Mouse (Mus musculus): ENCODE measurements around the gene Dcpp3. TPM values are rescaled to one million over a fixed set of nuclear protein-coding genes. Genes with fewer than 3 reads are reported as not detected.
"Not testable (repeated sequence)": the region's sequence is repeated elsewhere in the genome, so short reads cannot be mapped to it uniquely, and the experiment has no call there.

Dcpp3 gene
- not detected for polyA plus RNA-seq (2012; fragmentation: generic; extraction: Trizol)
- long read RNA-seq, experiment 1, result 0 reads
- long read RNA-seq, experiment 2, result 0 reads

GRCm38 (mm10) chr17:23917158-23917557 lies at the start of gene Dcpp3:
TSS of gene Dcpp3 (plus strand) at chr17:23917458.
- not testable (repeated sequence) for H3K27me3 ChIP-seq (ENCODE audit: control insufficient read depth, insufficient read depth, insufficient read length); H3K79me3 ChIP-seq (ENCODE audit: low read depth); H3K4me3 ChIP-seq (ENCODE audit: insufficient read depth, poor library complexity, severe bottlenecking); H3K79me2 ChIP-seq (ENCODE audit: control insufficient read depth, insufficient read depth); H3ac ChIP-seq (ENCODE audit: control insufficient read depth, insufficient read length, low read depth); H3K36me3 ChIP-seq (ENCODE audit: control insufficient read depth, insufficient read depth)

- Histone ChIP-seq H3K4me3 (ENCODE audit: insufficient read depth, poor library complexity, severe bottlenecking) (no peak within 1 kb of the TSS), H3ac (ENCODE audit: control insufficient read depth, insufficient read length, low read depth) (no peak within 1 kb of the TSS), H3K27me3 (ENCODE audit: control insufficient read depth, insufficient read depth, insufficient read length) (peaks cover 16% of the 10 kb centered on the region), H3K36me3 (ENCODE audit: control insufficient read depth, insufficient read depth) (no peaks in the 10 kb centered on the region), H3K79me2 (ENCODE audit: control insufficient read depth, insufficient read depth) (no peaks in the 10 kb centered on the region), H3K79me3 (ENCODE audit: low read depth) (no peaks in the 10 kb centered on the region)
- TF ChIP-seq FOSL1 (IDR thresholded peaks at IDR 0.05; ENCODE audit: insufficient read depth, low read length, poor library complexity, severe bottlenecking) (no peak), USF1 (IDR thresholded peaks at IDR 0.05; ENCODE audit: low read depth) (no peak), MAX (IDR thresholded peaks at IDR 0.05) (no peak), CTCF (IDR thresholded peaks at IDR 0.05; ENCODE audit: control insufficient read depth, insufficient read depth, insufficient read length) (no peak), CEBPB (IDR thresholded peaks at IDR 0.05; ENCODE audit: low read depth) (no peak), MYOG (IDR thresholded peaks at IDR 0.05; ENCODE audit: control insufficient read depth, extremely low read depth, insufficient read length) (no peak), MYOD1 (IDR thresholded peaks at IDR 0.05; ENCODE audit: control insufficient read depth, insufficient read length, low read depth) (no peak)
Observed at GRCm38 (mm10) chr17:23867756-23868155, 49.5 kb upstream of the Dcpp3 start, which contains the start of gene Prss21. TSS of gene Prss21 (plus strand) at chr17:23868056.

- no peaks in the 10 kb centered on the region for H3K36me3 ChIP-seq (ENCODE audit: control insufficient read depth, insufficient read depth)
- peaks cover 16% of the 10 kb centered on the region for H3K27me3 ChIP-seq (ENCODE audit: control insufficient read depth, insufficient read depth, insufficient read length)
- no peaks in the 10 kb centered on the region for H3K79me3 ChIP-seq (ENCODE audit: low read depth)
- no peak for TF ChIP-seq MYOD1 (IDR thresholded peaks at IDR 0.05; ENCODE audit: control insufficient read depth, insufficient read length, low read depth)
- no peak for TF ChIP-seq FOSL1 (IDR thresholded peaks at IDR 0.05; ENCODE audit: insufficient read depth, low read length, poor library complexity, severe bottlenecking)
- TF ChIP-seq CEBPB (IDR thresholded peaks at IDR 0.05; ENCODE audit: low read depth), result no peak
- TF ChIP-seq USF1 (IDR thresholded peaks at IDR 0.05; ENCODE audit: low read depth), result no peak
- no peak for TF ChIP-seq MAX (IDR thresholded peaks at IDR 0.05)
- no peak for TF ChIP-seq MYOG (IDR thresholded peaks at IDR 0.05; ENCODE audit: control insufficient read depth, extremely low read depth, insufficient read length)
- TF ChIP-seq CTCF (IDR thresholded peaks at IDR 0.05; ENCODE audit: control insufficient read depth, insufficient read depth, insufficient read length), result no peak
- H3K79me2 ChIP-seq (ENCODE audit: control insufficient read depth, insufficient read depth), result no peaks in the 10 kb centered on the region
- H3ac ChIP-seq (ENCODE audit: control insufficient read depth, insufficient read length, low read depth), result no peak overlapping the region
- no peak overlapping the region for H3K4me3 ChIP-seq (ENCODE audit: insufficient read depth, poor library complexity, severe bottlenecking)
Observed at GRCm38 (mm10) chr17:23868513-23868912, 48.7 kb upstream of the Dcpp3 start.

GRCm38 (mm10) chr17:23873884-23874856 lies 43.1 kb upstream of the Dcpp3 start:
- Histone ChIP-seq H3K79me2 (ENCODE audit: control insufficient read depth, insufficient read depth) (no peaks in the 10 kb centered on the region), H3K36me3 (ENCODE audit: control insufficient read depth, insufficient read depth) (no peaks in the 10 kb centered on the region), H3ac (ENCODE audit: control insufficient read depth, insufficient read length, low read depth) (no peak overlapping the region), H3K27me3 (ENCODE audit: control insufficient read depth, insufficient read depth, insufficient read length) (peaks cover 27% of the 10 kb centered on the region), H3K4me3 (ENCODE audit: insufficient read depth, poor library complexity, severe bottlenecking) (no peak overlapping the region), H3K79me3 (ENCODE audit: low read depth) (no peaks in the 10 kb centered on the region)
- TF ChIP-seq CEBPB (IDR thresholded peaks at IDR 0.05; ENCODE audit: low read depth) (no peak), CTCF (IDR thresholded peaks at IDR 0.05; ENCODE audit: control insufficient read depth, insufficient read depth, insufficient read length) (peak; percentile 42)

- Histone ChIP-seq H3K4me3 (ENCODE audit: insufficient read depth, poor library complexity, severe bottlenecking) (no peak overlapping the region), H3K79me2 (ENCODE audit: control insufficient read depth, insufficient read depth) (no peaks in the 10 kb centered on the region), H3K36me3 (ENCODE audit: control insufficient read depth, insufficient read depth) (no peaks in the 10 kb centered on the region), H3K27me3 (ENCODE audit: control insufficient read depth, insufficient read depth, insufficient read length) (peaks cover 22% of the 10 kb centered on the region), H3K79me3 (ENCODE audit: low read depth) (no peaks in the 10 kb centered on the region), H3ac (ENCODE audit: control insufficient read depth, insufficient read length, low read depth) (no peak overlapping the region)
- TF ChIP-seq CEBPB (IDR thresholded peaks at IDR 0.05; ENCODE audit: low read depth) (no peak), MYOD1 (IDR thresholded peaks at IDR 0.05; ENCODE audit: control insufficient read depth, insufficient read length, low read depth) (no peak), USF1 (IDR thresholded peaks at IDR 0.05; ENCODE audit: low read depth) (no peak), CTCF (IDR thresholded peaks at IDR 0.05; ENCODE audit: control insufficient read depth, insufficient read depth, insufficient read length) (no peak), FOSL1 (IDR thresholded peaks at IDR 0.05; ENCODE audit: insufficient read depth, low read length, poor library complexity, severe bottlenecking) (no peak), MAX (IDR thresholded peaks at IDR 0.05) (no peak), MYOG (IDR thresholded peaks at IDR 0.05; ENCODE audit: control insufficient read depth, extremely low read depth, insufficient read length) (no peak)
Observed at GRCm38 (mm10) chr17:23876741-23877140, 40.5 kb upstream of the Dcpp3 start.

GRCm38 (mm10) chr17:23877166-23877565 lies 40.1 kb upstream of the Dcpp3 start:
- TF ChIP-seq MYOG (IDR thresholded peaks at IDR 0.05; ENCODE audit: control insufficient read depth, extremely low read depth, insufficient read length), result no peak
- no peak for TF ChIP-seq CEBPB (IDR thresholded peaks at IDR 0.05; ENCODE audit: low read depth)
- TF ChIP-seq FOSL1 (IDR thresholded peaks at IDR 0.05; ENCODE audit: insufficient read depth, low read length, poor library complexity, severe bottlenecking), result no peak
- TF ChIP-seq USF1 (IDR thresholded peaks at IDR 0.05; ENCODE audit: low read depth), result no peak
- no peak for TF ChIP-seq MAX (IDR thresholded peaks at IDR 0.05)
- TF ChIP-seq CTCF (IDR thresholded peaks at IDR 0.05; ENCODE audit: control insufficient read depth, insufficient read depth, insufficient read length), result no peak
- no peak for TF ChIP-seq MYOD1 (IDR thresholded peaks at IDR 0.05; ENCODE audit: control insufficient read depth, insufficient read length, low read depth)
- no peaks in the 10 kb centered on the region for H3K79me3 ChIP-seq (ENCODE audit: low read depth)
- H3K36me3 ChIP-seq (ENCODE audit: control insufficient read depth, insufficient read depth), result no peaks in the 10 kb centered on the region
- no peak overlapping the region for H3ac ChIP-seq (ENCODE audit: control insufficient read depth, insufficient read length, low read depth)
- H3K79me2 ChIP-seq (ENCODE audit: control insufficient read depth, insufficient read depth), result no peaks in the 10 kb centered on the region
- peaks cover 19% of the 10 kb centered on the region for H3K27me3 ChIP-seq (ENCODE audit: control insufficient read depth, insufficient read depth, insufficient read length)
- no peak overlapping the region for H3K4me3 ChIP-seq (ENCODE audit: insufficient read depth, poor library complexity, severe bottlenecking)

- H3K27me3 ChIP-seq (ENCODE audit: control insufficient read depth, insufficient read depth, insufficient read length), result peaks cover 19% of the 10 kb centered on the region
- H3ac ChIP-seq (ENCODE audit: control insufficient read depth, insufficient read length, low read depth), result not testable (repeated sequence)
Observed at GRCm38 (mm10) chr17:23880576-23880975, 36.7 kb upstream of the Dcpp3 start, which contains the start of the genes Dcpp1 and Dcpp2. TSS of gene Dcpp1 (plus strand) at chr17:23880876. TSS of gene Dcpp2 (plus strand) at chr17:23880880.

More at GRCm38 (mm10) chr17:23880576-23880975, 36.7 kb upstream of the Dcpp3 start, which contains the start of the genes Dcpp1 and Dcpp2:
- not testable (repeated sequence) for H3K4me3 ChIP-seq (ENCODE audit: insufficient read depth, poor library complexity, severe bottlenecking); H3K79me3 ChIP-seq (ENCODE audit: low read depth); H3K79me2 ChIP-seq (ENCODE audit: control insufficient read depth, insufficient read depth); H3K36me3 ChIP-seq (ENCODE audit: control insufficient read depth, insufficient read depth)

Data from C2C12 (cell line).